Mouse (Mus musculus): ENCODE data around the gene Cysltr1. TPM values are rescaled to one million over a fixed set of nuclear protein-coding genes. Genes with fewer than 3 reads are reported as not detected.

Gene Cysltr1
- polyA plus RNA-seq (2014; fragmentation: Nextera tagmentation; extraction: Ambion mirVana), result 3.5 and 4.0 TPM in 2 replicates

GRCm38 (mm10) chrX:106603386-106603785, at the start of gene Cysltr1:
Gene Cysltr1, minus strand, starts transcription at chrX:106603679.
- H3K4me1 ChIP-seq (replicated peaks; ENCODE audit: control insufficient read depth, insufficient read depth, low read length), result no peaks in the 10 kb centered on the region
- no peaks in the 10 kb centered on the region for H3K9me3 ChIP-seq (ENCODE audit: control insufficient read depth, low read length)
- ATAC-seq (replicated peaks; ENCODE audit: low FRiP score, low TSS enrichment, low read depth) (no peak), DNase-seq (ENCODE audit: low spot score) (no peak)
- peak within 1 kb of the TSS; percentile 41 for H3K4me2 ChIP-seq (ENCODE audit: low read length)
- H3K27ac ChIP-seq (ENCODE audit: low read depth), result 0 out of 2 replicates have a peak within 1 kb of the TSS, but pooled peaks have one; percentile 54
- H3K36me3 ChIP-seq (ENCODE audit: control insufficient read depth, insufficient read depth, low read length), result no peaks in the 10 kb centered on the region
- H3K27me3 ChIP-seq (replicated peaks; ENCODE audit: control insufficient read depth, insufficient read depth, low read length), result no peaks in the 10 kb centered on the region
- 17% methylated on average over 6 of the region's 6 CpGs for WGBS
- H3K9ac ChIP-seq (ENCODE audit: low read length), result no peak within 1 kb of the TSS
- peak within 1 kb of the TSS; percentile 24 for H3K4me3 ChIP-seq (ENCODE audit: low read depth, low read length)

GRCm38 (mm10) chrX:106634799-106635541, 31.5 kb upstream of the Cysltr1 start:
- 85% methylated on average over 3 of the region's 3 CpGs for WGBS
- H3K27me3 ChIP-seq (replicated peaks; ENCODE audit: control insufficient read depth, insufficient read depth, low read length), result no peaks in the 10 kb centered on the region
- no peaks in the 10 kb centered on the region for H3K36me3 ChIP-seq (ENCODE audit: control insufficient read depth, insufficient read depth, low read length)
- no peak overlapping the region for H3K27ac ChIP-seq (ENCODE audit: low read depth)
- DNase-seq (ENCODE audit: low spot score), result no peak
- H3K4me1 ChIP-seq (replicated peaks; ENCODE audit: control insufficient read depth, insufficient read depth, low read length), result no peaks in the 10 kb centered on the region
- no peak overlapping the region for H3K4me2 ChIP-seq (ENCODE audit: low read length)
- H3K4me3 ChIP-seq (ENCODE audit: low read depth, low read length), result no peak overlapping the region
- no peaks in the 10 kb centered on the region for H3K9me3 ChIP-seq (ENCODE audit: control insufficient read depth, low read length)
- H3K9ac ChIP-seq (ENCODE audit: low read length), result no peak overlapping the region
- ATAC-seq (replicated peaks; ENCODE audit: low FRiP score, low TSS enrichment, low read depth), result no peak

GRCm38 (mm10) chrX:106633543-106633942, 30.1 kb upstream of the Cysltr1 start:
- H3K27ac ChIP-seq (ENCODE audit: low read depth), result no peak overlapping the region
- H3K9me3 ChIP-seq (ENCODE audit: control insufficient read depth, low read length), result no peaks in the 10 kb centered on the region
- no peak overlapping the region for H3K4me2 ChIP-seq (ENCODE audit: low read length)
- no peaks in the 10 kb centered on the region for H3K36me3 ChIP-seq (ENCODE audit: control insufficient read depth, insufficient read depth, low read length)
- H3K4me1 ChIP-seq (replicated peaks; ENCODE audit: control insufficient read depth, insufficient read depth, low read length), result no peaks in the 10 kb centered on the region
- DNase-seq (ENCODE audit: low spot score) (no peak), ATAC-seq (replicated peaks; ENCODE audit: low FRiP score, low TSS enrichment, low read depth) (no peak)
- H3K4me3 ChIP-seq (ENCODE audit: low read depth, low read length), result no peak overlapping the region
- no peaks in the 10 kb centered on the region for H3K27me3 ChIP-seq (replicated peaks; ENCODE audit: control insufficient read depth, insufficient read depth, low read length)
- no peak overlapping the region for H3K9ac ChIP-seq (ENCODE audit: low read length)

GRCm38 (mm10) chrX:106628514-106628913, 25.0 kb upstream of the Cysltr1 start:
- no peak for ATAC-seq (replicated peaks; ENCODE audit: low FRiP score, low TSS enrichment, low read depth)
- Histone ChIP-seq H3K9me3 (ENCODE audit: control insufficient read depth, low read length) (no peaks in the 10 kb centered on the region), H3K27ac (ENCODE audit: low read depth) (no peak overlapping the region), H3K4me3 (ENCODE audit: low read depth, low read length) (no peak overlapping the region), H3K9ac (ENCODE audit: low read length) (no peak overlapping the region), H3K27me3 (replicated peaks; ENCODE audit: control insufficient read depth, insufficient read depth, low read length) (no peaks in the 10 kb centered on the region), H3K4me1 (replicated peaks; ENCODE audit: control insufficient read depth, insufficient read depth, low read length) (no peaks in the 10 kb centered on the region), H3K36me3 (ENCODE audit: control insufficient read depth, insufficient read depth, low read length) (no peaks in the 10 kb centered on the region), H3K4me2 (ENCODE audit: low read length) (no peak overlapping the region)
- no peak for DNase-seq (ENCODE audit: low spot score)
- WGBS, result 65% methylated on average over 1 of the region's 1 CpGs

DNA sequence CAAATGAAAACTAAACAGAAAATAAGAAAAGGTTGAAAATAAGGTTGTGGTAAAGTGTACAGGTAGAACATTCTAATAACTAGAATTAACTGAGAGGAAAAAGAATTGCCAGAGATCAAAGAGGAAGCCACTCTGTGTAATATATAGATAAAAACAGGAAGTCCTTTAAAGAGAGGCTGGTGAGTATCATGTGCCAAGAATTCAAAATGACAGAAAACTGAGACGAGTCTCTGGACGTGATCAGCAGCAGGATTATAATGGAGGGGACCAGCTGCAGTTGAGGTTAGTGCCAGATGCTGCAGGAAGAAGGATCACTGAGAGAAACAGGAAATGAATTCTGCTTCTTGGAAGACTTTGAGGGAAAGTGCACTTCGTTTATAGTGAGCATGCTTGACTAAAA, 20.2 kb upstream of the Cysltr1 start:
- no peak overlapping the region for H3K4me2 ChIP-seq (ENCODE audit: low read length)
- no peaks in the 10 kb centered on the region for H3K36me3 ChIP-seq (ENCODE audit: control insufficient read depth, insufficient read depth, low read length)
- 46% methylated on average over 3 of the region's 3 CpGs for WGBS
- no peak overlapping the region for H3K4me3 ChIP-seq (ENCODE audit: low read depth, low read length)
- H3K9me3 ChIP-seq (ENCODE audit: control insufficient read depth, low read length), result no peaks in the 10 kb centered on the region
- ATAC-seq (replicated peaks; ENCODE audit: low FRiP score, low TSS enrichment, low read depth), result no peak
- H3K4me1 ChIP-seq (replicated peaks; ENCODE audit: control insufficient read depth, insufficient read depth, low read length), result no peaks in the 10 kb centered on the region
- no peak for DNase-seq (ENCODE audit: low spot score)
- H3K27ac ChIP-seq (ENCODE audit: low read depth), result no peak overlapping the region
- no peak overlapping the region for H3K9ac ChIP-seq (ENCODE audit: low read length)
- H3K27me3 ChIP-seq (replicated peaks; ENCODE audit: control insufficient read depth, insufficient read depth, low read length), result no peaks in the 10 kb centered on the region

DNA sequence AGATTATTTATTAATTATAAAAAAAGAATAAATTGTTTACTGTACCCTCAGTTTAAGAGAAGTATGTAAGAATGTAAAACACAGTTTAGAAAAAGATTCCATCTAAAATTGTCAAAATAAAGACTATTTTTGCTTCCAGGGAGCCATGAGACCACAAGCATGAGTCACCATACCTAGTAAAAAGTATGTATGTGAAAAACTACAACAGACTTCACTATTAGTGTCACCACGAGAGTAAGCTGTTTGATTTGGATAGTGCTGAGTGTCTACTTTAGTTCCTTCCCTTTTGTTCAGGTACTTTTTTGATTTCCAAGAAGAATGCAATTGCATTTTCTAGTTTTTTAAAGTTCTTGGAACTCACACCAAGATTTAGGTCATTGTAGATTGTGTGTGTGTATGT, 19.0 kb upstream of the Cysltr1 start:
- no peak for ATAC-seq (replicated peaks; ENCODE audit: low FRiP score, low TSS enrichment, low read depth)
- Histone ChIP-seq H3K9me3 (ENCODE audit: control insufficient read depth, low read length) (no peaks in the 10 kb centered on the region), H3K4me1 (replicated peaks; ENCODE audit: control insufficient read depth, insufficient read depth, low read length) (no peaks in the 10 kb centered on the region), H3K9ac (ENCODE audit: low read length) (no peak overlapping the region), H3K36me3 (ENCODE audit: control insufficient read depth, insufficient read depth, low read length) (no peaks in the 10 kb centered on the region), H3K4me2 (ENCODE audit: low read length) (no peak overlapping the region), H3K4me3 (ENCODE audit: low read depth, low read length) (no peak overlapping the region), H3K27me3 (replicated peaks; ENCODE audit: control insufficient read depth, insufficient read depth, low read length) (no peaks in the 10 kb centered on the region), H3K27ac (ENCODE audit: low read depth) (no peak overlapping the region)
- DNase-seq (ENCODE audit: low spot score), result no peak
- 85% methylated on average over 1 of the region's 1 CpGs for WGBS

- WGBS, result 19% methylated on average over 9 of the region's 9 CpGs
- Histone ChIP-seq H3K4me3 (ENCODE audit: low read depth, low read length) (peak overlapping the region; percentile 24), H3K9ac (ENCODE audit: low read length) (no peak overlapping the region), H3K27ac (ENCODE audit: low read depth) (0 out of 2 replicates have a peak overlapping the region, but pooled peaks have one; percentile 54), H3K4me2 (ENCODE audit: low read length) (peak overlapping the region; percentile 41), H3K36me3 (ENCODE audit: control insufficient read depth, insufficient read depth, low read length) (no peaks in the 10 kb centered on the region), H3K27me3 (replicated peaks; ENCODE audit: control insufficient read depth, insufficient read depth, low read length) (no peaks in the 10 kb centered on the region), H3K4me1 (replicated peaks; ENCODE audit: control insufficient read depth, insufficient read depth, low read length) (no peaks in the 10 kb centered on the region), H3K9me3 (ENCODE audit: control insufficient read depth, low read length) (no peaks in the 10 kb centered on the region)
- ATAC-seq (replicated peaks; ENCODE audit: low FRiP score, low TSS enrichment, low read depth) (no peak), DNase-seq (ENCODE audit: low spot score) (peak; percentile 51)
Observed at GRCm38 (mm10) chrX:106602574-106603258, 763 bp downstream of the Cysltr1 start.

DNA sequence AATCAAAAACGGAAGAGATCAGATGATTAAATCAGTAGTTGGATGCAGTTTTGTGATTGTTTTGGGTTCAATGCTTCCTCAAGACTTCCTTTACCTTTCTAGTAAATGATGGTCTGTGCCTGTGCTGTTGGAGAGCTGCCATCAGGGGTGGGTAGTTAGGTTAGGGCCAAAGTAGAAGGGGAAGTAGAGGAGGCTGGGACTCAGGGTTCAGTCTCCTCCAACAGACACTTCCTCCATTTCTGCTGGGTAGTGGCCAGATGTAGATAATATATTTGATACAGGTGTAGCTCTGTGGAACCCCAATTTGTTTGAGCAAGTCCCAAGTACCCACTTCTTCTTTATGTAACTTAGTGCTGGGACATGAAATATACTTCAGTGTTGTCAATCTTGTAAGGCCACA, 7.6 kb downstream of the Cysltr1 start:
- ATAC-seq (replicated peaks; ENCODE audit: low FRiP score, low TSS enrichment, low read depth) (no peak), DNase-seq (ENCODE audit: low spot score) (no peak)
- Histone ChIP-seq H3K27ac (ENCODE audit: low read depth) (no peak overlapping the region), H3K4me2 (ENCODE audit: low read length) (no peak overlapping the region), H3K9ac (ENCODE audit: low read length) (no peak overlapping the region), H3K27me3 (replicated peaks; ENCODE audit: control insufficient read depth, insufficient read depth, low read length) (no peaks in the 10 kb centered on the region), H3K4me1 (replicated peaks; ENCODE audit: control insufficient read depth, insufficient read depth, low read length) (no peaks in the 10 kb centered on the region), H3K9me3 (ENCODE audit: control insufficient read depth, low read length) (no peaks in the 10 kb centered on the region), H3K4me3 (ENCODE audit: low read depth, low read length) (no peak overlapping the region), H3K36me3 (ENCODE audit: control insufficient read depth, insufficient read depth, low read length) (no peaks in the 10 kb centered on the region)
- WGBS, result 79% methylated on average over 1 of the region's 1 CpGs

DNA sequence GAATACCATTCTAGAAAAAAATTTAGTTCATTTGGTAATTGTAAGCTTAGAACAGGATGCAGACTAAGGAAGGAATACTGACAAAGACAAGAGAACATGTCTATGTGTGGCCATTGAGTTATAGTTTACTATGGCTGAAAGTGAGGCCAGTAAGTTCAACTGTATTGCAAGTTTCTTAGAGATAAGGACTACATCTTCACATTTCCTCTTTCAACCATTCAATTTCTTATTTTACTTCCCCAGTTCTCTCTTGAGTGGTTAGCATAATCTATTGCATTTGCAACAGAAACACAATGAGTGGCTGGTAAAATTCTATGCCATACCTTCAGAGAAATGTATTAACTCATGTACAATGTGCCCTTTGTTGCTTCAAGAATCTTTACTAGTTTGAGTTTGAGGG, 9.6 kb downstream of the Cysltr1 start:
- Histone ChIP-seq H3K36me3 (ENCODE audit: control insufficient read depth, insufficient read depth, low read length) (no peaks in the 10 kb centered on the region), H3K9me3 (ENCODE audit: control insufficient read depth, low read length) (no peaks in the 10 kb centered on the region), H3K27me3 (replicated peaks; ENCODE audit: control insufficient read depth, insufficient read depth, low read length) (no peaks in the 10 kb centered on the region), H3K9ac (ENCODE audit: low read length) (no peak overlapping the region), H3K27ac (ENCODE audit: low read depth) (no peak overlapping the region), H3K4me1 (replicated peaks; ENCODE audit: control insufficient read depth, insufficient read depth, low read length) (no peaks in the 10 kb centered on the region), H3K4me2 (ENCODE audit: low read length) (no peak overlapping the region), H3K4me3 (ENCODE audit: low read depth, low read length) (no peak overlapping the region)
- ATAC-seq (replicated peaks; ENCODE audit: low FRiP score, low TSS enrichment, low read depth), result no peak
- DNase-seq (ENCODE audit: low spot score), result no peak
